Comparison of ENCODE assay signal across 9 mouse cellular contexts in genomic region chr9:75261332-75261872, GRCm38 (mm10). TPM values are rescaled to one million over a fixed set of nuclear protein-coding genes. Genes with fewer than 3 reads are reported as not detected.
DNase-seq lines count a peak whose midpoint lies in the region; ATAC-seq and TF ChIP-seq lines count a peak whose summit lies in the region.
"Had no signal": no experiment of that assay in that cellular context is flagged by ENCODE, and none has a peak within 500 bp of the region (broad histone marks: within the 10 kb centered on the region; RNA-seq: fewer than 3 reads in every experiment).

No protein-coding gene starts in this region.

- H3K9me3 ChIP-seq in embryonic facial prominence, embryonic 10.5 days = peaks cover 2% of the 10 kb centered on the region; the same call in 1 of the 2 replicates
- H3K9me3 ChIP-seq: stomach, embryonic 15.5 days had no signal

- intact Hi-C loops in left cerebral cortex, adult 2 months (cut with DNase I) = loop anchor here (2.0 kb wide), 2 partner anchors 41 to 211 kb away; no protein-coding TSS in a partner anchor

- H3K27me3 ChIP-seq in embryonic facial prominence, embryonic 10.5 days (replicated peaks; ENCODE audit: low read depth, poor library complexity, severe bottlenecking) = no peaks in the 10 kb centered on the region
- no peaks in the 10 kb centered on the region for H3K27me3 ChIP-seq in cerebellum, adult 2 months (ENCODE audit: control insufficient read depth, insufficient read depth, low read length)
- H3K27me3 ChIP-seq: stomach, embryonic 15.5 days had no signal

- no peak for TF ChIP-seq CTCF in left cerebral cortex, adult 2 months (IDR thresholded peaks at IDR 0.05)
- no peak for TF ChIP-seq CTCF in cerebellum, adult 2 months (IDR thresholded peaks at IDR 0.05; ENCODE audit: borderline replicate concordance, insufficient read depth, low read depth, low read length)

- peak overlapping the region; percentile 85 for H3K27ac ChIP-seq in left cerebral cortex, adult 2 months
- peak overlapping the region; percentile 76 for H3K27ac ChIP-seq in embryonic facial prominence, embryonic 10.5 days (replicated peaks)
- no peak overlapping the region for H3K27ac ChIP-seq in cerebellum, adult 2 months (ENCODE audit: insufficient read depth, low read length)
- H3K27ac ChIP-seq: stomach, embryonic 15.5 days had no signal

- peaks cover 35% of the 10 kb centered on the region for H3K4me1 ChIP-seq in embryonic facial prominence, embryonic 10.5 days
- no peaks in the 10 kb centered on the region; the same call in 1 of the 2 replicates for H3K4me1 ChIP-seq in cerebellum, adult 2 months (ENCODE audit: control insufficient read depth, insufficient read depth, low read length)

- ATAC-seq in inflammation-experienced regulatory T-cells, adult 6 months = peak; percentile 14

- no peaks in the 10 kb centered on the region for H3K36me3 ChIP-seq in embryonic facial prominence, embryonic 10.5 days (replicated peaks)
- H3K36me3 ChIP-seq: stomach, embryonic 15.5 days had no signal

- TF ChIP-seq POLR2A in cerebellum, adult 2 months (IDR thresholded peaks at IDR 0.05; ENCODE audit: borderline replicate concordance, insufficient read depth, low read length) = no peak

- no peak overlapping the region for H3K4me3 ChIP-seq in left cerebral cortex, adult 2 months
- H3K4me3 ChIP-seq in embryonic facial prominence, embryonic 10.5 days = 0 out of 2 replicates have a peak overlapping the region, but pooled peaks have one; percentile 21
- H3K4me3 ChIP-seq in cerebellum, adult 2 months (replicated peaks; ENCODE audit: insufficient read depth, low read depth, low read length) = no peak overlapping the region
- H3K4me3 ChIP-seq: stomach, embryonic 15.5 days had no signal

- no peak for DNase-seq in left cerebral cortex, adult 2 months (ENCODE audit: extremely low spot score in 1 of 2, low spot score in 2 of 2)
- no peak for DNase-seq in left cerebral cortex, adult 18-20 months (ENCODE audit: low spot score in 2 of 2)
- peak; percentile 48 for DNase-seq in embryonic facial prominence, embryonic 10.5 days (ENCODE audit: low spot score)
- DNase-seq in retina, embryonic 14.5 days (ENCODE audit: low spot score) = peak; percentile 48
- no peak for DNase-seq in testis, postnatal 10 days (ENCODE audit: low spot score)
- DNase-seq in cerebellum, adult 2 months = no peak
- DNase-seq in layer of hippocampus, postnatal 36 days = no peak

- 7% methylated on average over 8 of the region's 8 CpGs for WGBS in embryonic facial prominence, embryonic 10.5 days
- WGBS in cerebellum, adult 2 months = 40% methylated on average over 8 of the region's 8 CpGs

RNA-seq across cellular contexts. Expression of gene Myo5c, which starts 29.6 kb away (rescaled TPM):
- total RNA-seq in left cerebral cortex, adult 2 months (2021) = 1 to 10 TPM; 7.0 to 7.2 TPM
- total RNA-seq in left cerebral cortex, adult 18-20 months (2021) = 1 to 10 TPM; 4.4 to 8.4 TPM
- 1.2 and 1.3 TPM in 2 replicates for polyA plus RNA-seq in embryonic facial prominence, embryonic 10.5 days (2016; fragmentation: Nextera tagmentation; extraction: Ambion mirVana)
- under 1 TPM in 2 of 3 experiments, not detected in 1; 0.24 to 0.30 TPM for polyA plus RNA-seq in inflammation-experienced regulatory T-cells, adult 6 months (2017; shearing (Covaris generic))
- polyA plus RNA-seq in cerebellum, adult 2 months (2012; rRNA removed) = 3.9 and 4.1 TPM in 2 replicates
- under 1 TPM; 0.50 to 0.53 TPM for total RNA-seq in layer of hippocampus, postnatal 36 days (2021)

RNA-seq across cellular contexts. Expression of gene Gnb5, which starts 44.7 kb away (rescaled TPM):
- total RNA-seq in left cerebral cortex, adult 2 months (2021) = 100 to 1,000 TPM; 143 to 163 TPM
- total RNA-seq in left cerebral cortex, adult 18-20 months (2021) = 100 to 1,000 TPM; 161 to 167 TPM
- polyA plus RNA-seq in embryonic facial prominence, embryonic 10.5 days (2016; fragmentation: Nextera tagmentation; extraction: Ambion mirVana) = 22.4 and 24.5 TPM in 2 replicates
- 10 to 100 TPM in 1 of 3 experiments, 1 to 10 TPM in 2; 6.8 to 10.1 (median 8.8) TPM for polyA plus RNA-seq in inflammation-experienced regulatory T-cells, adult 6 months (2017; shearing (Covaris generic))
- polyA plus RNA-seq in cerebellum, adult 2 months (2012; rRNA removed) = 194 and 215 TPM in 2 replicates
- total RNA-seq in layer of hippocampus, postnatal 36 days (2021) = 100 to 1,000 TPM; 115 to 128 TPM

Comparison
In these comparisons a context has a peak if more than half of its experiments do, and no peak if none do; other contexts are left out.
1. DNase-seq: peak in embryonic facial prominence, embryonic 10.5 days (single experiment) and retina, embryonic 14.5 days (single experiment); none in left cerebral cortex, adult 2 months (0 of 2), left cerebral cortex, adult 18-20 months (0 of 2), testis, postnatal 10 days (single experiment), cerebellum, adult 2 months (0 of 2) and layer of hippocampus, postnatal 36 days (0 of 2).